Mouse (Mus musculus) lung, adult 2 months (tissue): ENCODE results near the gene A030005K14Rik.

ENCODE experiments used
- CTCF ChIP-seq: fragments of 200-500 bp; IDR thresholded peaks from 2 replicates; pipeline ENCODE4 v1.5.1; 2011; ENCODE audit warnings: mild to moderate bottlenecking, low read length, control low read depth; ENCODE audit not compliant: insufficient read depth
- POLR2A ChIP-seq: fragments of 200-500 bp; IDR thresholded peaks from 2 replicates; pipeline ENCODE4 v1.6.1; 2011; ENCODE audit warnings: low read depth, mild to moderate bottlenecking, control low read depth, low read length, borderline replicate concordance; ENCODE audit errors: extremely low read depth

- TF ChIP-seq CTCF (no peak), POLR2A (no peak)
These were observed 40.5 kb upstream of the A030005K14Rik start for GRCm38 (mm10) chr1:83099580-83100137.
